Mouse (Mus musculus): ENCODE measurements at regions not wholly inside any gene's neighbourhood (a gene's known extent, or its start where the extent isn't known, plus 50 kb on each side); places are given as distances from the start of the nearest gene placed in this dataset.

- no peak overlapping the region for H3K4me3 ChIP-seq (ENCODE audit: insufficient read depth in 1 of 2, low read depth in 2 of 2, low read length in 2 of 2)
- H3K27me3 ChIP-seq (ENCODE audit: control insufficient read depth, insufficient read depth, low read length) = no peaks in the 10 kb centered on the region
- no peaks in the 10 kb centered on the region for H3K4me1 ChIP-seq (replicated peaks; ENCODE audit: control insufficient read depth in 2 of 2, insufficient read depth in 2 of 2, low read length in 1 of 2)
- no peak overlapping the region for H3K9ac ChIP-seq (replicated peaks)
- TF ChIP-seq EP300 (IDR thresholded peaks at IDR 0.05; ENCODE audit: low read depth) (no peak), CTCF (IDR thresholded peaks at IDR 0.05; ENCODE audit: low read depth) (no peak)
- no peaks in the 10 kb centered on the region for H3K36me3 ChIP-seq (replicated peaks; ENCODE audit: control insufficient read depth, insufficient read depth, low read depth)
- no peak overlapping the region for H3K4me2 ChIP-seq (ENCODE audit: low read depth)
- DNase-seq (ENCODE audit: low read depth in 3 of 3, low spot score in 3 of 3) = no peak
- no peak overlapping the region for H3K27ac ChIP-seq
- 52% methylated on average over 6 of the region's 6 CpGs for WGBS (ENCODE audit: insufficient replicate concordance)
- no peak for ATAC-seq (ENCODE audit: insufficient read depth)
- no peaks in the 10 kb centered on the region for H3K9me3 ChIP-seq (ENCODE audit: control insufficient read depth, low read length)
Measured at GRCm38 (mm10) chr9:67610696-67611095, 51.2 kb upstream of the Tln2 start.

GRCm38 (mm10) chr9:67611676-67612075, 52.2 kb upstream of the Tln2 start:
- DNase-seq (ENCODE audit: low read depth in 3 of 3, low spot score in 3 of 3) (no peak), ATAC-seq (ENCODE audit: insufficient read depth) (no peak)
- no peak overlapping the region for H3K4me3 ChIP-seq (ENCODE audit: insufficient read depth in 1 of 2, low read depth in 2 of 2, low read length in 2 of 2)
- H3K36me3 ChIP-seq (replicated peaks; ENCODE audit: control insufficient read depth, insufficient read depth, low read depth) = no peaks in the 10 kb centered on the region
- no peak overlapping the region for H3K9ac ChIP-seq (replicated peaks)
- H3K4me2 ChIP-seq (ENCODE audit: low read depth) = no peak overlapping the region
- H3K9me3 ChIP-seq (ENCODE audit: control insufficient read depth, low read length) = no peaks in the 10 kb centered on the region
- no peaks in the 10 kb centered on the region for H3K4me1 ChIP-seq (replicated peaks; ENCODE audit: control insufficient read depth in 2 of 2, insufficient read depth in 2 of 2, low read length in 1 of 2)
- H3K27me3 ChIP-seq (ENCODE audit: control insufficient read depth, insufficient read depth, low read length) = no peaks in the 10 kb centered on the region
- no peak for TF ChIP-seq EP300 (IDR thresholded peaks at IDR 0.05; ENCODE audit: low read depth)
- TF ChIP-seq CTCF (IDR thresholded peaks at IDR 0.05; ENCODE audit: low read depth) = no peak
- H3K27ac ChIP-seq = no peak overlapping the region
- 73% methylated on average over 6 of the region's 6 CpGs for WGBS (ENCODE audit: insufficient replicate concordance)

GRCm38 (mm10) chr9:67612101-67612500, 52.6 kb upstream of the Tln2 start:
- DNase-seq (ENCODE audit: low read depth in 3 of 3, low spot score in 3 of 3) (no peak), ATAC-seq (ENCODE audit: insufficient read depth) (no peak)
- WGBS (ENCODE audit: insufficient replicate concordance) = 54% methylated on average over 2 of the region's 2 CpGs
- Histone ChIP-seq H3K36me3 (replicated peaks; ENCODE audit: control insufficient read depth, insufficient read depth, low read depth) (no peaks in the 10 kb centered on the region), H3K27me3 (ENCODE audit: control insufficient read depth, insufficient read depth, low read length) (no peaks in the 10 kb centered on the region), H3K9me3 (ENCODE audit: control insufficient read depth, low read length) (no peaks in the 10 kb centered on the region), H3K9ac (replicated peaks) (no peak overlapping the region), H3K4me2 (ENCODE audit: low read depth) (no peak overlapping the region), H3K4me1 (replicated peaks; ENCODE audit: control insufficient read depth in 2 of 2, insufficient read depth in 2 of 2, low read length in 1 of 2) (peaks cover 0 to 2% of the 10 kb centered on the region in 2 experiments; a peak in 1 of 4 replicates), H3K27ac (no peak overlapping the region), H3K4me3 (ENCODE audit: insufficient read depth in 1 of 2, low read depth in 2 of 2, low read length in 2 of 2) (no peak overlapping the region)
- TF ChIP-seq EP300 (IDR thresholded peaks at IDR 0.05; ENCODE audit: low read depth) = no peak
- no peak for TF ChIP-seq CTCF (IDR thresholded peaks at IDR 0.05; ENCODE audit: low read depth)

- H3K27ac ChIP-seq = no peak overlapping the region
- no peak overlapping the region for H3K4me2 ChIP-seq (ENCODE audit: low read depth)
- no peaks in the 10 kb centered on the region for H3K36me3 ChIP-seq (replicated peaks; ENCODE audit: control insufficient read depth, insufficient read depth, low read depth)
- H3K4me1 ChIP-seq (replicated peaks; ENCODE audit: control insufficient read depth in 2 of 2, insufficient read depth in 2 of 2, low read length in 1 of 2) = peaks cover 0 to 4% of the 10 kb centered on the region in 2 experiments; a peak in 1 of 4 replicates
- no peak for ATAC-seq (ENCODE audit: insufficient read depth)
- no peaks in the 10 kb centered on the region for H3K27me3 ChIP-seq (ENCODE audit: control insufficient read depth, insufficient read depth, low read length)
- H3K4me3 ChIP-seq (ENCODE audit: insufficient read depth in 1 of 2, low read depth in 2 of 2, low read length in 2 of 2) = no peak overlapping the region
- no peaks in the 10 kb centered on the region for H3K9me3 ChIP-seq (ENCODE audit: control insufficient read depth, low read length)
- TF ChIP-seq CTCF (IDR thresholded peaks at IDR 0.05; ENCODE audit: low read depth) (no peak), EP300 (IDR thresholded peaks at IDR 0.05; ENCODE audit: low read depth) (no peak)
- no peak for DNase-seq (ENCODE audit: low read depth in 3 of 3, low spot score in 3 of 3)
- no peak overlapping the region for H3K9ac ChIP-seq (replicated peaks)
- 77% methylated on average over 2 of the region's 2 CpGs for WGBS (ENCODE audit: insufficient replicate concordance)
Measured at GRCm38 (mm10) chr9:67614068-67614727, 54.7 kb upstream of the Tln2 start.

- ATAC-seq (ENCODE audit: insufficient read depth) = no peak
- H3K4me3 ChIP-seq (ENCODE audit: insufficient read depth in 1 of 2, low read depth in 2 of 2, low read length in 2 of 2) = no peak overlapping the region
- no peak overlapping the region for H3K4me2 ChIP-seq (ENCODE audit: low read depth)
- 72% methylated on average over 2 of the region's 2 CpGs for WGBS (ENCODE audit: insufficient replicate concordance)
- H3K4me1 ChIP-seq (replicated peaks; ENCODE audit: control insufficient read depth in 2 of 2, insufficient read depth in 2 of 2, low read length in 1 of 2) = peaks cover 0 to 4% of the 10 kb centered on the region in 2 experiments; a peak in 1 of 4 replicates
- H3K9me3 ChIP-seq (ENCODE audit: control insufficient read depth, low read length) = no peaks in the 10 kb centered on the region
- no peak for TF ChIP-seq CTCF (IDR thresholded peaks at IDR 0.05; ENCODE audit: low read depth)
- no peak for TF ChIP-seq EP300 (IDR thresholded peaks at IDR 0.05; ENCODE audit: low read depth)
- no peaks in the 10 kb centered on the region for H3K36me3 ChIP-seq (replicated peaks; ENCODE audit: control insufficient read depth, insufficient read depth, low read depth)
- DNase-seq (ENCODE audit: low read depth in 3 of 3, low spot score in 3 of 3) = no peak
- no peaks in the 10 kb centered on the region for H3K27me3 ChIP-seq (ENCODE audit: control insufficient read depth, insufficient read depth, low read length)
- H3K27ac ChIP-seq = no peak overlapping the region
- H3K9ac ChIP-seq (replicated peaks) = no peak overlapping the region
Measured at GRCm38 (mm10) chr9:67616207-67616606, 56.7 kb upstream of the Tln2 start.
